Mouse (Mus musculus) heart, postnatal 14 days (tissue): ENCODE results near the gene Slc25a12. TPM values are rescaled to one million over a fixed set of nuclear protein-coding genes. Genes with fewer than 3 reads are reported as not detected.

ENCODE experiments used
- DNase-seq, 2 experiments: peaks; one replicate each; pipeline ENCODE4 v3.0.0; 2021 to 2022
- intact Hi-C: fragments of 180-260 bp; cut with DNase I; formaldehyde crosslinking; loops from one replicate; pipeline ENCODE4 v1.15.1; 2025
- total RNA-seq, 2 experiments: library from RNA; stranded (reverse); gene quantifications; 2 replicates each; pipeline ENCODE4 v1.2.3; 2021

The Slc25a12 gene
- total RNA-seq, 2 experiments from 2014 or later = 242 to 245 TPM

DNA sequence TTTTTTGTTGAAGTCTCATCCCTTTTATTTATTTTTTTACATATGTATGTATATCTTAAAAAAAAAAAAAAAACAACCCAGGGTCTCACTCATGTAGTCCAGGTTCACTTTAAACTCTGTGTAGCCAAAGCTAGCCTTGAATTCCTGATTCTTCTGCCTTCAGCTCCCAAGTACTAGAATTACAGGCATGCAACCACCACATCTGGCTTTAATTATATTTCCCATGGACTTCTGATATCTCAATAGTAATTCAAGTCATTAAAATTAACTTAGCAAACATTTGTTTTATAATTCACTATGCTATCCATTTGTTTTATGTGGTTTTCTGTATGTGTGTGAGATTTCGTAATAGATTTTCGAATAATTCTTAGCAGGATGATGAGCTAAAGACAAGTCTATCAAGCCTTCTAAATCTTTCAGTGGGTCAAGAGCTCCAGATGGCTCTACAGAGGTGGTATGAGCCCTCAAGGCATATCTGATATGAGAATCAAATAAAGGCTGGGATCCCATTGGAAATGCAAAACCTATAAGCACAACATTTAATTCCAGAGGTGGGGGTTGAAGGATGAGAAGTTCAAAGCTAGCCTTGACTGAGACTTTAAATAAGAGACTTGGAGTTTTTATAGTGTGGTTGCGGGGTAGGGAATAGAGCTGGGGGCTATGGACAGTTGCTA is 51.3 kb downstream of the Slc25a12 start:
- intact Hi-C loops = no loop called here
- DNase-seq = no peak

- DNase-seq = no peak
These were observed 52.5 kb downstream of the Slc25a12 start for GRCm38 (mm10) chr2:71315022-71315421.

GRCm38 (mm10) chr2:71314080-71314479 is 53.5 kb downstream of the Slc25a12 start:
- intact Hi-C loops = no loop called here
- DNase-seq = no peak

More at GRCm38 (mm10) chr2:71315022-71315421, 52.5 kb downstream of the Slc25a12 start:
- intact Hi-C loops = no loop called here

GRCm38 (mm10) chr2:71312067-71312466 is 55.5 kb downstream of the Slc25a12 start:
- intact Hi-C loops = no loop called here
- DNase-seq = no peak

DNA sequence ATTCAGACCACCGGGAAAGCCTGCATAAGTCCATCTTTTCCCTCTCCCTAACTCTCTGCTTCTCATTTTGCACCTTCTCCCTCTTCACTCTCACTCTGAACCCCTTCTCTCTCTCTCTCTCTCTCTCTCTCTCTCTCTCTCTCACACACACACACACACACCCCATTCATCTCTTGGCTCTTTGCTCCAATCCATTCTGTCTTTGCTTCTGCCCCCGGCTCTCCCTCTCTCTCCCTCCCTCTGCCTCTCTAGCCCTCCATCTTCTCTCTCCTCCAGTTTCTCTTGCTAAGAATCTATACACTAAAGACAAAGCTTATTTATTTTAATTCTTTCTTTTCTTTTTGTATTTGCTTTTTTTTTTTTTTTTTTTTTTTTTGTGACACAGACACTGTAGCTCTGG is 57.8 kb downstream of the Slc25a12 start:
- intact Hi-C loops = no loop called here
- no peak for DNase-seq

GRCm38 (mm10) chr2:71306357-71306756 is 61.2 kb downstream of the Slc25a12 start:
- DNase-seq = no peak
- intact Hi-C loops = no loop called here

GRCm38 (mm10) chr2:71304821-71305220 is 62.7 kb downstream of the Slc25a12 start:
- intact Hi-C loops = no loop called here
- no peak for DNase-seq

DNA sequence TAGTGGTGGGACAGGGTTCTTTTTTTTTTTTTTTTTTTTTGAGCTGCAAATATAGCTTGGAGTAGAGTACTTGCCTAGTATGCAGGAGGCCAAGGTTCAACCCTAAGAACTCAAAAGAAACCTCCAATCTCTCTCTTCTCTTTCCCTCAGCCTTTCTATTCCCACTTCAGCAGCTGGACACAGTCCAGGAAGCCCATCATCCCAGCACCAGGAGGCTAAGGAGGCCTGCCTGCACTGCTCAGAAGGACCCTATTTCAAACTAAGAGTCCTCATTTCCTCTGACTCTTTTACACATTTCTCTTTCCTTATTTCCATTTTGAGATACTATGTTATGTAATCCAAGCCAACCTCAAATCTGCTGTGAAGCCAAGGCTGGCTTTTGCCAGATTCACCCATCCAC is 64.3 kb downstream of the Slc25a12 start:
- DNase-seq = no peak
- intact Hi-C loops = no loop called here

- intact Hi-C loops = no loop called here
These were observed 65.3 kb downstream of the Slc25a12 start for GRCm38 (mm10) chr2:71302156-71302663.

DNA sequence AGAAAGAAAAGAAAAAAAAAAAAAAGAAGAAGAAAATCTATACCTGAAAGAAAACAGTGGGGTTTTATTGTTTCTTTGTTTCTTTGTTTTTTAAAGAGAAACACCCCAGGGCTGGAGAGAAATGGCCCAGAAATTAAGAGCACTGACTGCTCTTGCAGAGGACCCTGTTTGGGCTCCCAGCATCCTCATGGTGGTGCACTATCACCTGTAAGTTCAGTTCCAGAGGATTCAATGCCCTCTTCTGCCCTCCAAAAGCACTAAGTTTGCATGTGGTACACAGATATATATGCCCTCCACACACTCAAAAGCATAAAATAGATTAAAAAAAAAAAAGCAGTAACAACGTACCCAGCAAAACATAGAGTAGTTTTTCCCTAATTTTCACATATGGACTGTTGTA is 68.8 kb downstream of the Slc25a12 start:
- DNase-seq = no peak
- intact Hi-C loops = loop anchor here (5.0 kb wide), 1 partner anchor 249 kb away; the partner anchor contains the start of gene Dlx2

More at GRCm38 (mm10) chr2:71302156-71302663, 65.3 kb downstream of the Slc25a12 start:
- DNase-seq = no peak

GRCm38 (mm10) chr2:71297501-71297900 is 70.0 kb downstream of the Slc25a12 start:
- intact Hi-C loops = loop anchor here (5.0 kb wide), 1 partner anchor 250 kb away; the partner anchor contains the start of gene Dlx2
- no peak for DNase-seq

- no peak for DNase-seq
- intact Hi-C loops = loop anchor here (5.0 kb wide), 1 partner anchor 251 kb away; the partner anchor contains the start of gene Dlx2
These were observed 71.7 kb downstream of the Slc25a12 start for GRCm38 (mm10) chr2:71295844-71296243.

DNA sequence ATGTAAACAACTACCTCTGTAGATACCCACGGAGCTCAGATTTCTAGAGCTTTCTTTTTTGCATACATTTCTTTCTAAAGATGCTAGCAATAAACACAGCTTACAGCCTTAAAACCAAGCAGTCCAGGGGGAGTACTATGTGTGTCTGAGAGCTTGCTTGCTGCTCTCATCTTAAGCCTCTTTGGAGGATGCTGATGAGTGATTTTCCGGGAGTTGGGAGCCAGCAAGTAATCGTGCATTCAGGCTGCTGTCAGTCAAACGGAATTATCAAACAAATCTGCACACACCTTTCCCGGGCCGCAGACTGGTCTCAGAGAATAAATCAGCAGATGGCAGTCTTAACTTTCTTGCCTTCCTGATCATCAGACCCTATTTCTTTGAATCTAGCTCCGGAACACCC is 73.1 kb downstream of the Slc25a12 start:
- intact Hi-C loops = no loop called here
- no peak for DNase-seq

DNA sequence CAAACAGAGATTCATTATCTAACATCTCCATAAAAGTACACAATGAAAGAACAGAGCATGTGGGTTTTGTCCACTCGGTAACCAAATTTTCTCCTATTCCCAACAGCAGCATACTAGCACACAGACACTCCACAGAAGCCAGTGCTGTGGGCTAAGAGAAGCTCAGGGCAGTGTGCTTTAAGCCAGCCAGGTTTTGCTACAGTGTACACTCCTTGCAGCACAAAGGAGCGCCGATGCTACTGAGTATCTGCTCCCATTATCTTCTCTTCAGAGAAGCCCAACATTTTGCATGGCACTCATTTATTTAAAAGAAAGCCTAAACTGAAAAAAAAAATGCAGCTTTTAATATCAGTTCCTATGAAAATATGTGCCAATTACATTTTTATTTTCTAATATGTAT is 73.6 kb downstream of the Slc25a12 start:
- intact Hi-C loops = no loop called here
- DNase-seq = no peak

DNA sequence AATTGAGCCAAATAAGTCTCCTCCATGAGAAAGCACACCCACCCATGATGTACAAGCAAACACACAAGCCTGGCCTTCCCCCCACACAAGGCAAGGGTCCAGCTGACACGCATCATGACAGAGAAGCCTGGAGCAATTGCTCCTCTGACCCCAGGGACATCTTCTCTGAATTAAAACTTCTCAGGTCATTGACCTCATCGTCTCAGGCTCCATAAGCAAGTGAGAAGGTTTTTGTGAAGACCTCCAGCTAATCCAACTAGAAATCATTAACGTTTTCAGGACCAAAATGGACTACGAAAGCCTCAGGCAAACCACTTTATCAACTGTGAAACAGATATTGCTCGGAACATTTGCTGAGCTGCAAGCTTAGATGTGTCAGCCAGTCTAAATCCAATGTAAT is 76.0 kb downstream of the Slc25a12 start:
- intact Hi-C loops = no loop called here
- no peak for DNase-seq

GRCm38 (mm10) chr2:71290107-71290775 is 77.3 kb downstream of the Slc25a12 start:
- intact Hi-C loops = no loop called here

GRCm38 (mm10) chr2:71281981-71282380 is 85.6 kb downstream of the Slc25a12 start:
- no peak for DNase-seq
- intact Hi-C loops = no loop called here

More at GRCm38 (mm10) chr2:71290107-71290775, 77.3 kb downstream of the Slc25a12 start:
- DNase-seq = peak in 1 of 2 experiments; percentile 18

DNA sequence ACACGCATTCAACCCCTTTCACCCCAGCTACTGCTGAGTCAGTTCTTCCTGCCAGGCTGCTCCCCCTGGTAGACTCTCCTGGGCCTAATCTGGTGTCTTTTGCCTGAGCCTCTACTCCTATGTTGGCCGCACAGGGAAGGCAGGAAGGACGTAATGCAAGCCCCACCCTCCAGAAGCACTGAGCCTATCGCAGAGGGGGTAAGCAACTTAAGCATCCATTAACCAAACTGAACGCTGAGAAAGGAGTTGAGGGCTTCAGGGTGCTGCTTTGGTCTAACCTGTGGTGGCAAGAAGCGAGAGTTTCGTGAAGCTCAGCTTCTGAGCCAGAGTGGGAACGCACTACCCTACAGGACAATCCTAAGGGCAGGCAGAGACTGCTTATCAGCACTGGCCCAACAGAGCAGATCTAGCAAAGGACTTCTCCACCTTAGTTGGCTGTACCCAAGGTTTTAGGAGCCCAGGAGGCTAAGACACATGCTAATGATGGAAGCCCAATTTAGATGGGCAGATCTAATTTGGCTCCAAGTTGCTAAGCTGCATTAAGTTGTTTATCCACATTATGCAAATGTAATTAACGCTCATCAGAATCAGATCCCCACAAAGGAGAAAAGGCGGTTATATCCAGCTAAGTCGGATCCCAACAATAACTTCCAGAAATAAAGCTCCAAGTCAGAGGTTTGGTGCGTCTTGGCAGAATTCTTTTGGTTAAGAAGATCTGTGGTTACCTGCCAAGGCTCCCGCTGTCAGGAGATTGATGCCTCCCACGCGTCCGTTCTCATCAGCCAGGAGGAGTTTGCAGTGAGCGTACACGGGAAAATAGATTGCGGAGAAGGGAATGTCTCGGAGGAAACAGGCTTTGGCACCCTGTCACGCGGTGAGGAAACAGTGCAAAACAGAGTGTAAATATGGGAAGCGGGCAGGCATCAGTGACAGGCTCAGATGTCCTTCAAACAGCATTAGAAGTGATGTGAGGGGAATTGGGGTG is 88.5 kb downstream of the Slc25a12 start:
- intact Hi-C loops = no loop called here
- no peak for DNase-seq

GRCm38 (mm10) chr2:71275734-71276133 is 91.8 kb downstream of the Slc25a12 start:
- intact Hi-C loops = no loop called here
- no peak for DNase-seq

DNA sequence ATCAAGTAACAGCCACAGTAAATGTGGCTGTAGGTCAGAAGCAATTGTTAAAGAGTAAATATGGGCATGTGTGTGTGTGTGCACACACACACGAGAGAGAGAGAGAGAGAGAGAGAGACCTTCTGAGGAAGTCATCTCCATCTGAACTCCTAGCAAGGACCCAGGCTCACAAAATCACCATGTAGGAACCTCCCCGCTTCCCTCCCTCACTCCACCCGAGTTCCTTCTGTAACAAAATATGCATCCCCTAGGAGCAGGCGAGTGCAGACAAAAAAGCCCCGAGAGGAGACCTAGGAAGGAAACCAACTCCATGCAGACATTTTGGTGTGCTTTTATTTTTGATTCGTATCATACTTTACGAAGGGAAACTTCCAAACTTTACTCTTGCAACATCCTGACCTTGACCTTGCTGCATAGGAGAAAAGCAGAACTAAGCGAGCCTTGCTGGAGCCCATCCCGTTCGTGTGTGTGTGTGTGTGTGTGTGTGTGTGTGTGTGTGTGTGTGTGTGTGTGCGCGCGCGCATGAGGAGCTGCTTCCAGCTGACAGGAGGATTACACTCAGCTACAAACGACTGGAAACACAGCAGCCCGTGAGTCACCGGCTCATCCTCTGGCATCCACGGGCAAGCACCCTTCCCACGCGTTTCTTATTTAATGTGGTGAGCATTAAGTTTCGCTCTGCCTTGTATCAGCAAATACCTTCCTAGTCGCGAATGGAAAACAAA is 93.4 kb downstream of the Slc25a12 start:
- DNase-seq = peak; percentile 46 to 47
- intact Hi-C loops = no loop called here
